Mouse (Mus musculus): ENCODE measurements around the gene Chst12.
"Not testable (repeated sequence)": the region's sequence is repeated elsewhere in the genome, so short reads cannot be mapped to it uniquely, and the experiment has no call there.

GRCm38 (mm10) chr5:140463151-140463550 lies 42.2 kb upstream of the Chst12 start:
- not testable (repeated sequence) for TF ChIP-seq GATA1 (IDR thresholded peaks at IDR 0.05; ENCODE audit: borderline replicate concordance, low read length); FLI1 (IDR thresholded peaks at IDR 0.05; ENCODE audit: low read length)

Data from megakaryocyte, embryonic 14.5 days (primary cell).